Mouse (Mus musculus) intestine, embryonic 14.5 days (tissue): Measurements from ENCODE around the gene Plod2. TPM values are rescaled to one million over a fixed set of nuclear protein-coding genes. Genes with fewer than 3 reads are reported as not detected.

ENCODE experiments used
- ATAC-seq: fragments of 200-750 bp; cut with Nextera tagmentation; replicated peaks from 2 replicates; pipeline ENCODE4 v1.8.0; 2017; ENCODE audit warnings: low read depth, moderate number of reproducible peaks, moderate TSS enrichment, moderate library complexity; ENCODE audit not compliant: low FRiP score, low TSS enrichment
- DNase-seq: peaks from one replicate; pipeline ENCODE4 v3.0.0-alpha.2; 2018; ENCODE audit warnings: low spot score
- H3K27ac ChIP-seq: fragments of 300-500 bp; sonication (generic); 2 replicates; pipeline ENCODE4 v1.5.1; 2014; ENCODE audit warnings: low read depth, mild to moderate bottlenecking, control low read depth
- H3K27me3 ChIP-seq: fragments of 300-500 bp; sonication (generic); replicated peaks from 2 replicates; pipeline ENCODE4 v1.6.1; 2014; ENCODE audit warnings: low read length, control low read depth; ENCODE audit not compliant: control insufficient read depth, insufficient read depth
- H3K36me3 ChIP-seq: fragments of 300-500 bp; sonication (generic); 2 replicates; pipeline ENCODE4 v1.6.1; 2014; ENCODE audit warnings: low read length, control low read depth; ENCODE audit not compliant: control insufficient read depth, insufficient read depth
- H3K4me1 ChIP-seq: fragments of 300-500 bp; sonication (generic); replicated peaks from 2 replicates; pipeline ENCODE4 v1.6.1; 2014; ENCODE audit warnings: low read length, control low read depth, mixed read lengths; ENCODE audit not compliant: control insufficient read depth, insufficient read depth
- H3K4me2 ChIP-seq: fragments of 300-500 bp; sonication (generic); 2 replicates; pipeline ENCODE4 v1.6.1; 2014; ENCODE audit warnings: low read length
- H3K4me3 ChIP-seq: fragments of 300-500 bp; sonication (generic); 2 replicates; pipeline ENCODE4 v1.5.1; 2014; ENCODE audit warnings: low read depth, low read length, control low read depth, mixed read lengths
- H3K9ac ChIP-seq: fragments of 300-500 bp; sonication (generic); 2 replicates; pipeline ENCODE4 v1.6.1; 2014; ENCODE audit warnings: mild to moderate bottlenecking, low read length
- H3K9me3 ChIP-seq: fragments of 300-500 bp; sonication (generic); 2 replicates; pipeline ENCODE4 v1.6.1; 2016; ENCODE audit warnings: low read length, control low read depth; ENCODE audit not compliant: control insufficient read depth
- WGBS: fragments of 180-500 bp; shearing (Covaris S2); extraction: QIAGEN DNeasy Blood & Tissue Kit; methylation state at CpG from one replicate; pipeline ENCODE4 v1.1.7; 2014; 5-methylcytosine and 5-hydroxymethylcytosine counted together
- polyA plus RNA-seq: library from polyadenylated mRNA; unstranded; fragments of >200 nt; fragmentation: Nextera tagmentation; extraction: Ambion mirVana; gene quantifications from 2 replicates; pipeline ENCODE4 v1.2.1, GENCODE M21; 2014

The Plod2 gene
- polyA plus RNA-seq, 1 experiment from 2014 or later, result 49.1 TPM

DNA sequence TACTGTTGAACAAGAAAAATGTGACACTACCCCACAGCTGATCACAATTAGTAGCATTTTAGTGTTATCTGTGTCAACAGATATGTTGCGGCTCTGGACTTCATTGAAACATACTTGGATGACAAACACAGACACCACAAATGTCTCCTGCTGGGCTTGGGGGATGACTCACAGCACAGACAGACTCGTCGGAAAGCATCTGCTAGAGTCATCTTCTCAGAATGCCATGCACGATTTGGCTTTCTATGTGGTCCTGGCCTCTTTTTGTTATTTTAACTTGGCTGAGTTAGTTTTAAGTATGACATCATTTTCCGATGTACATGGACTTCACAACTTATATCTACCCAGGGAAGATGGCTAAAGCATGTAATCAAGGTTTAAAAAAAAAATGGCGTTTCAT, 4.3 kb upstream of the Plod2 start:
- H3K27ac ChIP-seq, result no peak overlapping the region
- H3K4me2 ChIP-seq, result no peak overlapping the region
- peaks cover 3% of the 10 kb centered on the region for H3K4me1 ChIP-seq
- no peaks in the 10 kb centered on the region for H3K9me3 ChIP-seq
- H3K9ac ChIP-seq, result no peak overlapping the region
- H3K4me3 ChIP-seq, result no peak overlapping the region
- no peaks in the 10 kb centered on the region for H3K36me3 ChIP-seq
- no peak for DNase-seq
- 68% methylated on average over 6 of the region's 6 CpGs for WGBS
- no peaks in the 10 kb centered on the region for H3K27me3 ChIP-seq
- no peak for ATAC-seq

DNA sequence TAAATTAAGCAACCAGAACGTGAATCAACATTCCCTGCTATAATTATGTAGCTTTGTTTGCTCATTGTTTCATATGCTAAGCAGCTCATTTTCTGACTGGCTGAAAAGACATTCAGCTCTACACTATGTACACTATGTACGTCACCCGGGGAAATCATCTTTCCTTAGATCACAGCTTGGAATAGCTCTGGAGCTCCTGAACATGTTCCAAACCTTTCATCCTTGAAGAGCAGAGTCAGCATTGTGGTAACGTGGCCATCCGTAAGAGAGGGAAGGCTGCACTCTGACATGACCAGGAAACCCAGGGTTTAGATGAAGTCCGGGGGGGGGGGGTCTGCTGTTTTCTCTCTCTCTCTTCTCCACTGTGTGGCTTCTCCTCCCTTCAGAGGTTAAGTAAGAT, 3.8 kb upstream of the Plod2 start:
- DNase-seq (no peak), ATAC-seq (no peak)
- Histone ChIP-seq H3K9me3 (no peaks in the 10 kb centered on the region), H3K4me2 (no peak overlapping the region), H3K27me3 (no peaks in the 10 kb centered on the region), H3K4me1 (peaks cover 3% of the 10 kb centered on the region), H3K4me3 (no peak overlapping the region), H3K9ac (no peak overlapping the region), H3K36me3 (no peaks in the 10 kb centered on the region), H3K27ac (peak overlapping the region; percentile 43; the same call in 1 of the 2 replicates)
- WGBS, result 62% methylated on average over 6 of the region's 6 CpGs

DNA sequence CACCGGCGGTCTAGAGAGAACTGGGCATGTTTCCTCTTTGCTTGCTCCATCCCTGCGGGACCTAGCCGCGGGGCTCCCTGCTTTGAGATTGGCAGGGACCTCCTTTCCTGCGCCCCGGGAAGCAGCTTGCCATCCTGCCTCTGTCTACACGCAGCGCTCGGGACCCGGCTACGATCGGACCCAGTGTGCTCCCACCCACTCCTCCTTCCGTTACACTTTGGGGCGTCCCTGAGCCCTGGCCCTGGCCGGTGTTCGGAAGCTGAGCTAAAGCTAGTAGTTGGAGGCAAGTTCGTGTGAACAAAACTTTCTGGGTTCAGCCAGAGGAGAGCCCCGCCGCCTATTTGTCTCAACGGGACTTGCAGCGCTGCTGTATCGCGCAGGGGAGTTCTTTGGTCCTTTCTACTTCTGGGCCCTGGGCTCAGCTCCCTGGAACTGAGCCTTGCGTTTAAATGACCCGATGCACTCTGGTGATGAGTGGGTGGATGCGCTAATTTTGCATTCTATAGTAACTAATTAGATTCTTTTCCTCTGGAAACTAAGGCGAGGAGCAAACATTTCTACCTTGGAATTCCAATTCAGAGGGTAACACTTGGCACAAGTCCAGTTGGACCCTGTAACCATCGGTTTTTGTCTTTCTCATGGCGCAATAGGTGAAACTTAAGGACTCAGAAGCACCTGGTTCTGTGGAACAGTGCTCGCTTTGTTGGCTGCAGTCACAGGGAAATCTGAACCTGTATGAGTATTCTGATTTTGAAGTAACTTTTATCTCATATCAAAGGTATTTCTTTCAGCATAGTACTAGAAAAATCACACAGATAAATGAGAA, 781 bp downstream of the Plod2 start:
- Histone ChIP-seq H3K4me1 (peaks cover 29% of the 10 kb centered on the region), H3K4me2 (peak overlapping the region; percentile 48), H3K36me3 (no peaks in the 10 kb centered on the region), H3K4me3 (peak overlapping the region; percentile 86), H3K27me3 (no peaks in the 10 kb centered on the region), H3K27ac (peak overlapping the region; percentile 90), H3K9ac (peak overlapping the region; percentile 70), H3K9me3 (no peaks in the 10 kb centered on the region)
- DNase-seq (peak; percentile 87), ATAC-seq (peak; percentile 33)
- 2% methylated on average over 28 of the region's 31 CpGs for WGBS

DNA sequence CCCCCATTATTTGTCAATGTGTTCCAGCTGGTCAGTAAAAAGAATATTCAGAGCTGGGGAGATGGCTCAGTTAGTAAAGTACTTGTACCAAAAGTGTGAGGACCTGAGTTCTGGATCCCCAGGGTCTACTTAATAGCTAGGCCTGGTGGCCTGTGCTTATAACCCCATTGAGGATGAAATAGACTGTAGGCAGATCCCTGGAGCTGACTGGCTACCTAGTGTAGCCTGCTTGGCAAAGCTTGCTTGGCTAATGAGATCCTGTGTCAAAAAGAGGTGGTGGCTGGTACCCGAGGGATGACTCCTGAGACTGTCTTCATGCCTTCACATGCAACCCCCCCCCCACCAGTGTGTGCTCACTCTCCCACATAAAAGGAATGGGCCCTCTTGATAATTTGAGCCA, 2.1 kb downstream of the Plod2 start:
- peak overlapping the region; percentile 86; the same call in 1 of the 2 replicates for H3K4me3 ChIP-seq

DNA sequence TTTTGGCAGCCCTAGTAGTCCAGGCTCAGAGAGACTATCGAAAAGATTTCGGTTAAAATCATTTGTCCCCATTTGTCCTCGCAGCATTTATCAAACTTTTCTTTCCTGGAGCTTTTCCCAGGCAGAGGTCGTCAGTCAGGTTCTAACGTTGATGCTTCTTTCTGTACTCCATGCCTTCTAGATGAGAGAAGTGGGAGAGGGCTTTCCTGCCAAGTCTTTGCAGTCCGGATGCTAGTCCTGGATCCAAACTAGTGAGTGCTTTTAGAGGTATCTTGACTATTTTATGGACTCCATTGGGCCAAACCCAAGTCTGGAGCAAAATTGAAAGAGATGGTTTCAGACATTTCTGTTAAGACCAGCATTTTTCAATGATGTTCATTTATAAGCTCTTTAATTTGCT, 3.0 kb downstream of the Plod2 start:
- no peaks in the 10 kb centered on the region for H3K36me3 ChIP-seq
- H3K27ac ChIP-seq, result no peak overlapping the region
- ATAC-seq (no peak), DNase-seq (no peak)
- H3K9ac ChIP-seq, result no peak overlapping the region
- H3K4me3 ChIP-seq, result 0 out of 2 replicates have a peak overlapping the region, but pooled peaks have one; percentile 3
- WGBS, result 81% methylated on average over 6 of the region's 6 CpGs
- H3K27me3 ChIP-seq, result no peaks in the 10 kb centered on the region
- H3K4me2 ChIP-seq, result peak overlapping the region; percentile 48
- H3K9me3 ChIP-seq, result no peaks in the 10 kb centered on the region
- peaks cover 29% of the 10 kb centered on the region for H3K4me1 ChIP-seq

More for the DNA sequence above, 2.1 kb downstream of the Plod2 start:
- Histone ChIP-seq H3K36me3 (no peaks in the 10 kb centered on the region), H3K4me1 (peaks cover 29% of the 10 kb centered on the region), H3K9ac (no peak overlapping the region), H3K27ac (no peak overlapping the region), H3K9me3 (no peaks in the 10 kb centered on the region), H3K27me3 (no peaks in the 10 kb centered on the region), H3K4me2 (peak overlapping the region; percentile 48)
- DNase-seq (no peak), ATAC-seq (no peak)
- 92% methylated on average over 1 of the region's 1 CpGs for WGBS

DNA sequence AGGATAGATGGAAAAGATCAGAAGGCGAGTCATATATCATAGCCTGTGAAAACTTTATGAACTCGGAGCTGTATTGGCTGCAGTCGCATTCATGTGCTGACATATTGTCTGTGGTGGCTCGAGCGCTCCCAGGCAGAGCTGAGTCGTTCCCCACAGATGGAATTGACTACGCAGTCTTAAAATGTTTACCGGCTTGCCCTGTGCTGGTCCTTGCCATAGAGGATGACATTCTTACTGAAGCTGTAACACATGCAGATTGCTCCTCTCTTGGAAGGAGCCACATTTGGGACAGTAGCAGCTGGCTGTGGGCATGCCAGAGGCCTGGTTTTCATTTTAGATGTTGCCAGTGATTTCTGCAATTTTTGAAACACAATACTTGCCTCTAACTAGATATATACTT, 4.4 kb downstream of the Plod2 start:
- Histone ChIP-seq H3K9ac (no peak overlapping the region), H3K27ac (no peak overlapping the region), H3K9me3 (no peaks in the 10 kb centered on the region), H3K4me2 (no peak overlapping the region), H3K27me3 (no peaks in the 10 kb centered on the region), H3K4me3 (no peak overlapping the region), H3K4me1 (peaks cover 28% of the 10 kb centered on the region), H3K36me3 (no peaks in the 10 kb centered on the region)
- 62% methylated on average over 8 of the region's 8 CpGs for WGBS
- no peak for ATAC-seq
- DNase-seq, result no peak

DNA sequence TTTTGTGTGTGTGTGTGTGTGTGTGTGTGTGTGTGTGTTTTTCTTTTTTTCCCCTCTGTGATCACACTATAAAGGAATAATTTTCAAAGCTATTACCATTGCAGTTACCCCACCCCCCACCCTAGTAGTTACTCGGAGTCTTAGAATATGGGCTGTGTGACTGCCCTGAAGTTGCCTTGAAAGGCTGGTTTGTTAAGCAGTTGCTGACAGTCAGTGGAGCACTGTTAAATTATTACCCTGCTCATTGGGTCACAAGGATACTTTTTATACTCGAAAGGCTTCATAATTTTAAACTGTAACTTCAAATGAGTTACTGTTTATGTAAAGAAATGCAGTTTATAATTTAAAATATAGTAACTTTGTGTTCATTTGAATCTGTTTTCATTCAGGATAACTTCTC, 5.1 kb downstream of the Plod2 start:
- DNase-seq (no peak), ATAC-seq (no peak)
- WGBS, result 40% methylated on average over 2 of the region's 2 CpGs
- Histone ChIP-seq H3K9ac (no peak overlapping the region), H3K27me3 (no peaks in the 10 kb centered on the region), H3K4me2 (no peak overlapping the region), H3K27ac (no peak overlapping the region), H3K9me3 (no peaks in the 10 kb centered on the region), H3K4me1 (peaks cover 26% of the 10 kb centered on the region), H3K4me3 (no peak overlapping the region), H3K36me3 (no peaks in the 10 kb centered on the region)

DNA sequence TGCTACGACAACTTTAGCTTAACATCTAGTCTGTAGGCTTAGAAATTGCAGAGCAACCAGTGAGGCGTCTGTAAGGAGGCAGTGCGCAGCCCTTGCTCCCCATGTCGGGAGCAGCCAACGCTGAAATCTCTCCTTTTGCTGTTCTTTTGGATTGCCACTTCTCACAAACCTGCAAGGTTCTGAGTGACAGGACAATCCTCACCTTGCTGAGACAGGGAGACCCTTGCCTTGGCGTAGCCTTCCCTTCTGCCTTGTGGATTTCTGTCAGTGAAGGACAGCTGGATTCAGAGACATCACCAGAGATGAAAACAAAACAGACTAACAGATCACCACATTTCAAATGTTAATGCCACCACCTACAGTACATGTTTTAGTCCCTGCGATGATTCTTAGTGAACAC, 5.8 kb downstream of the Plod2 start:
- Histone ChIP-seq H3K36me3 (no peaks in the 10 kb centered on the region), H3K27ac (no peak overlapping the region), H3K9ac (no peak overlapping the region), H3K4me1 (peaks cover 26% of the 10 kb centered on the region), H3K4me3 (no peak overlapping the region), H3K27me3 (no peaks in the 10 kb centered on the region), H3K4me2 (no peak overlapping the region), H3K9me3 (no peaks in the 10 kb centered on the region)
- DNase-seq (no peak), ATAC-seq (no peak)
- 92% methylated on average over 7 of the region's 7 CpGs for WGBS

DNA sequence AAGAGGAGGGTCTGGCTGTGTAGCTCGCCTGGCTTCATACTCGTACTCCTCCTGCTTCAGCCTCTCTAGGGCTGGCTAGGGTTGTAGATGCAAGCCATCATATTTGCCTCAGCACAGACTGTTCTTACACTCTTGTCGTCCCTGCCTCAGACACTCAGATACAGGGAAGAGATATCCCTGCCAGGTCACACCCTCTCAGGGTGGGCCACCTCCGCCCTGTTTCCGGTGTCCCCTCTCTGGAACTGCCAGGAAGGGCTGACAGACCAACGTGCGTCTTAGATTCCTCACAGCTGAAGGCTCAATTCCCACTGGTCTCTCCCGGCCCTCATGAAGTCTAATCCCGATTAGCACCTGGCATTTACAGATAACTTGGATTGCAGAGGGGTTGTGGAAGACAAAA, 6.6 kb downstream of the Plod2 start:
- Histone ChIP-seq H3K9me3 (no peaks in the 10 kb centered on the region), H3K27ac (no peak overlapping the region), H3K9ac (no peak overlapping the region), H3K36me3 (no peaks in the 10 kb centered on the region), H3K4me2 (no peak overlapping the region), H3K4me3 (no peak overlapping the region), H3K27me3 (no peaks in the 10 kb centered on the region), H3K4me1 (peaks cover 22% of the 10 kb centered on the region)
- ATAC-seq, result no peak
- DNase-seq, result no peak
- 80% methylated on average over 9 of the region's 9 CpGs for WGBS
